Mouse (Mus musculus) thymus, adult 2 months (tissue): ENCODE measurements around the gene Shisa9.

Experiments used
- CTCF ChIP-seq: fragments of 200-500 bp; IDR thresholded peaks from 2 replicates; pipeline ENCODE4 v1.5.1; 2012; ENCODE audit warnings: mild to moderate bottlenecking, control low read depth, low read length, moderate library complexity, borderline replicate concordance; ENCODE audit not compliant: control insufficient read depth, poor library complexity, insufficient read depth; ENCODE audit errors: extremely low read depth
- POLR2A ChIP-seq: fragments of 200-500 bp; IDR thresholded peaks from 2 replicates; pipeline ENCODE4 v1.6.1; 2012; ENCODE audit warnings: mild to moderate bottlenecking, low read length, control low read depth, moderate library complexity; ENCODE audit not compliant: control insufficient read depth, poor library complexity, insufficient read depth; ENCODE audit errors: extremely low read depth

- no peak for TF ChIP-seq CTCF
- no peak for TF ChIP-seq POLR2A
These were observed 106.8 kb downstream of the Shisa9 start for GRCm38 (mm10) chr16:12090604-12091235.
